Mouse (Mus musculus) left cerebral cortex, adult 9 months (tissue): ENCODE measurements around the gene R3hdm4.

Experiments
- DNase-seq, 2 experiments: peaks; one replicate each; pipeline ENCODE4 v3.0.0; 2022; ENCODE audit warnings: low spot score in 2 of 2

R3hdm4 gene

GRCm38 (mm10) chr10:79872862-79873261 is 48.1 kb downstream of the R3hdm4 start:
- no peak for DNase-seq

GRCm38 (mm10) chr10:79871845-79872244 is 49.2 kb downstream of the R3hdm4 start:
- no peak for DNase-seq

- no peak for DNase-seq
These were observed 54.4 kb downstream of the R3hdm4 start for GRCm38 (mm10) chr10:79866601-79867000.

GRCm38 (mm10) chr10:79865801-79866295 is 55.2 kb downstream of the R3hdm4 start:
- no peak for DNase-seq

GRCm38 (mm10) chr10:79865189-79865601 is 55.8 kb downstream of the R3hdm4 start:
- DNase-seq: no peak

GRCm38 (mm10) chr10:79864351-79865188 is 56.4 kb downstream of the R3hdm4 start:
- DNase-seq: no peak

GRCm38 (mm10) chr10:79862925-79863324 is 58.1 kb downstream of the R3hdm4 start:
- DNase-seq: no peak

- DNase-seq: no peak
These were observed 58.8 kb downstream of the R3hdm4 start for GRCm38 (mm10) chr10:79862049-79862788.

GRCm38 (mm10) chr10:79861230-79862048 is 59.6 kb downstream of the R3hdm4 start:
- no peak for DNase-seq

- DNase-seq: no peak
These were observed 60.7 kb downstream of the R3hdm4 start for GRCm38 (mm10) chr10:79860079-79860911.
